Mouse (Mus musculus) B cell, adult 67 days (primary cell): ENCODE data around the gene Sidt1. TPM values are rescaled to one million over a fixed set of nuclear protein-coding genes. Genes with fewer than 3 reads are reported as not detected.

Experiments
- total RNA-seq, 2 experiments: library from RNA; stranded (reverse); gene quantifications; 4 replicates each; pipeline ENCODE4 v1.2.4; 2023

Gene Sidt1
- total RNA-seq = 10 to 100 TPM; 17.3 to 20.5 TPM

GRCm38 (mm10) chr16:44332861-44333284 lies at the start of gene Sidt1:
Gene Sidt1, minus strand, starts transcription at chr16:44333196.

GRCm38 (mm10) chr16:44347071-44347901 lies 14.3 kb upstream of the Sidt1 start, which contains the start of gene Spice1:
Gene Spice1, plus strand, starts transcription at chr16:44347121.

Other genes starting within 250 kb of the Sidt1 start
- gene Atp6v1a, start 193.5 kb downstream of the Sidt1 start, total RNA-seq = 10 to 100 TPM; 35.3 to 37.3 TPM
- gene Naa50, start 193.4 kb downstream of the Sidt1 start, total RNA-seq = 10 to 100 TPM; 40.2 to 46.5 TPM
- gene Usf3, start 159.9 kb downstream of the Sidt1 start, total RNA-seq = 10 to 100 TPM; 62.6 to 68.1 TPM
- gene Spice1, start 13.9 kb upstream of the Sidt1 start, total RNA-seq = 10 to 100 TPM; 36.5 to 40.7 TPM
- gene Cfap44, start 61.6 kb upstream of the Sidt1 start, total RNA-seq = not detected
- not detected for gene Boc, start 225.7 kb upstream of the Sidt1 start, total RNA-seq